Mouse (Mus musculus) midbrain, embryonic 13.5 days (tissue): ENCODE results near the gene Rgs6. TPM values are rescaled to one million over a fixed set of nuclear protein-coding genes. Genes with fewer than 3 reads are reported as not detected.

Source experiments
- ATAC-seq: fragments of 200-750 bp; cut with Nextera tagmentation; 2 replicates; pipeline ENCODE4 v1.8.0; 2017; ENCODE audit warnings: mild to moderate bottlenecking, moderate TSS enrichment, moderate library complexity
- H3K27ac ChIP-seq: fragments of 300-500 bp; sonication (generic); 2 replicates; pipeline ENCODE4 v1.5.1; 2015; ENCODE audit warnings: inconsistent platforms, mild to moderate bottlenecking, moderate library complexity
- H3K27me3 ChIP-seq: fragments of 300-500 bp; sonication (generic); 2 replicates; pipeline ENCODE4 v1.6.1; 2015; ENCODE audit warnings: mild to moderate bottlenecking, inconsistent platforms
- H3K36me3 ChIP-seq: fragments of 300-500 bp; sonication (generic); 2 replicates; pipeline ENCODE4 v1.6.1; 2015; ENCODE audit warnings: mild to moderate bottlenecking, inconsistent platforms
- H3K4me1 ChIP-seq: fragments of 300-500 bp; sonication (generic); replicated peaks from 2 replicates; pipeline ENCODE4 v1.6.1; 2015; ENCODE audit warnings: inconsistent platforms
- H3K4me2 ChIP-seq: fragments of 300-500 bp; sonication (generic); replicated peaks from 2 replicates; pipeline ENCODE4 v1.6.1; 2015; ENCODE audit warnings: moderate library complexity, mild to moderate bottlenecking, inconsistent platforms
- H3K4me3 ChIP-seq: fragments of 300-500 bp; sonication (generic); replicated peaks from 2 replicates; pipeline ENCODE4 v1.5.1; 2015; ENCODE audit warnings: mild to moderate bottlenecking, inconsistent platforms
- H3K9ac ChIP-seq: fragments of 300-500 bp; sonication (generic); replicated peaks from 2 replicates; pipeline ENCODE4 v1.6.1; 2015; ENCODE audit warnings: mild to moderate bottlenecking, inconsistent platforms
- H3K9me3 ChIP-seq: fragments of 300-500 bp; sonication (generic); 2 replicates; pipeline ENCODE4 v1.6.1; 2016; ENCODE audit warnings: mild to moderate bottlenecking, inconsistent platforms
- WGBS: fragments of 180-500 bp; shearing (Covaris S2); methylation state at CpG from one replicate; pipeline ENCODE4 v1.1.7; 2015; 5-methylcytosine and 5-hydroxymethylcytosine counted together
- polyA plus RNA-seq: library from polyadenylated mRNA; unstranded; fragments of >200 nt; fragmentation: Nextera tagmentation; extraction: Ambion mirVana; gene quantifications from 2 replicates; pipeline ENCODE4 v1.2.1, GENCODE M21; 2015

The Rgs6 gene
- polyA plus RNA-seq, 1 experiment from 2014 or later: 11.6 TPM

- H3K27me3 ChIP-seq: no peaks in the 10 kb centered on the region
- 92% methylated on average over 3 of the region's 3 CpGs for WGBS
- no peaks in the 10 kb centered on the region for H3K9me3 ChIP-seq
- no peak for ATAC-seq
- H3K36me3 ChIP-seq: no peaks in the 10 kb centered on the region
- no peak overlapping the region for H3K9ac ChIP-seq
- no peaks in the 10 kb centered on the region for H3K4me1 ChIP-seq
- H3K4me2 ChIP-seq: no peak overlapping the region
- no peak overlapping the region for H3K4me3 ChIP-seq
- no peak overlapping the region for H3K27ac ChIP-seq
Observed at GRCm38 (mm10) chr12:82822821-82823620, 234.9 kb downstream of the Rgs6 start.

DNA sequence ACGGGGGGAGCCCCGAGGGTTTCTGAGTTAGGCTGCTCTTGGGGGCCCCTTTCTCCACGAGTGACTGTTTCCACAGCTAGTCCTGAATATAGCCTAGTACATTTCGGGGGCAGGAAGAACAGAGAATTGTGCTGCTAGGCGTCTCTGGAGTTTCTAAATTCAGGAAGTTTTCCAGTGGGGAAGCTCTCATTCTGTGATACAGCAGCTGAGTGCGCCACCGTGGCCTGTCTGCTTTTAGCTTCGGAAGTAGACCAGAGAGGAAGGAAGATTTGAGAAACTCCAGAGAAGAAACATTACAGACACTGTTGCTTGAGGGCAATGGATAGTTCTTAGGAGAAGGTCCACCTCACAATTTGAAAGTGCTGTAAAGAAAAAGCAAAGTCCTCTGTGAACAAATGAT is 242.2 kb downstream of the Rgs6 start:
- H3K4me1 ChIP-seq: no peaks in the 10 kb centered on the region
- H3K36me3 ChIP-seq: no peaks in the 10 kb centered on the region
- H3K9ac ChIP-seq: no peak overlapping the region
- H3K9me3 ChIP-seq: no peaks in the 10 kb centered on the region
- H3K4me3 ChIP-seq: no peak overlapping the region
- no peaks in the 10 kb centered on the region for H3K27me3 ChIP-seq
- no peak for ATAC-seq
- WGBS: 89% methylated on average over 8 of the region's 8 CpGs
- H3K27ac ChIP-seq: no peak overlapping the region
- no peak overlapping the region for H3K4me2 ChIP-seq

- no peak overlapping the region for H3K27ac ChIP-seq
- H3K4me2 ChIP-seq: no peak overlapping the region
- no peak overlapping the region for H3K4me3 ChIP-seq
- 91% methylated on average over 1 of the region's 1 CpGs for WGBS
- H3K9ac ChIP-seq: no peak overlapping the region
- no peak for ATAC-seq
- H3K4me1 ChIP-seq: no peaks in the 10 kb centered on the region
- H3K27me3 ChIP-seq: no peaks in the 10 kb centered on the region
- no peaks in the 10 kb centered on the region for H3K9me3 ChIP-seq
- H3K36me3 ChIP-seq: no peaks in the 10 kb centered on the region
Observed at GRCm38 (mm10) chr12:82838544-82838943, 250.5 kb downstream of the Rgs6 start.

GRCm38 (mm10) chr12:82841566-82841965 is 253.5 kb downstream of the Rgs6 start:
- WGBS: 65% methylated on average over 6 of the region's 6 CpGs

GRCm38 (mm10) chr12:82848304-82848872 is 260.3 kb downstream of the Rgs6 start:
- no peak overlapping the region for H3K9ac ChIP-seq
- H3K9me3 ChIP-seq: no peaks in the 10 kb centered on the region; the same call in none of the 2 replicates
- 88% methylated on average over 3 of the region's 3 CpGs for WGBS
- H3K27me3 ChIP-seq: no peaks in the 10 kb centered on the region
- no peaks in the 10 kb centered on the region for H3K4me1 ChIP-seq
- H3K4me3 ChIP-seq: no peak overlapping the region
- no peaks in the 10 kb centered on the region for H3K36me3 ChIP-seq
- no peak for ATAC-seq
- no peak overlapping the region for H3K4me2 ChIP-seq
- H3K27ac ChIP-seq: no peak overlapping the region

More at GRCm38 (mm10) chr12:82841566-82841965, 253.5 kb downstream of the Rgs6 start:
- Histone ChIP-seq H3K27ac (no peak overlapping the region), H3K9ac (no peak overlapping the region), H3K4me1 (no peaks in the 10 kb centered on the region), H3K27me3 (no peaks in the 10 kb centered on the region), H3K4me3 (no peak overlapping the region), H3K36me3 (no peaks in the 10 kb centered on the region), H3K9me3 (no peaks in the 10 kb centered on the region; the same call in 1 of the 2 replicates), H3K4me2 (no peak overlapping the region)
- ATAC-seq: no peak

DNA sequence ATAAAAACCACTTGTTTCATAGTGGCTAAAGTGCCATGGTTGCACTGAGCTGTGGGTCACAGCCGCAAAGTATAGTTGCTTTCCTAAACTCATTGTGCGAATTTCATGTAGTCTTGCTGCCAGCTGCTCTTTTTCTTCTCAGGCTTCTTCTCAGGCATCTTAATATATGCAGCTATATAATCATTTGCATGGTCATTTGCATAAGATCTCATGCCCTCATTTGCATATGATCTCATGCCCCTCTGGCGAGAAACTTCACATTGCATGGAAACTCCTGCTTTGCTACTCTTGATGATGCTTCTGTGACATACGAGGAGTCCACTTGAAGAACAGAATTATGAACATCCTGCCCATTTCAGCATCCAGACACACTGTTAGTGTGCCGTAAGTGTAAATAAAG is 266.8 kb downstream of the Rgs6 start:
- ATAC-seq: no peak
- 67% methylated on average over 5 of the region's 5 CpGs for WGBS

DNA sequence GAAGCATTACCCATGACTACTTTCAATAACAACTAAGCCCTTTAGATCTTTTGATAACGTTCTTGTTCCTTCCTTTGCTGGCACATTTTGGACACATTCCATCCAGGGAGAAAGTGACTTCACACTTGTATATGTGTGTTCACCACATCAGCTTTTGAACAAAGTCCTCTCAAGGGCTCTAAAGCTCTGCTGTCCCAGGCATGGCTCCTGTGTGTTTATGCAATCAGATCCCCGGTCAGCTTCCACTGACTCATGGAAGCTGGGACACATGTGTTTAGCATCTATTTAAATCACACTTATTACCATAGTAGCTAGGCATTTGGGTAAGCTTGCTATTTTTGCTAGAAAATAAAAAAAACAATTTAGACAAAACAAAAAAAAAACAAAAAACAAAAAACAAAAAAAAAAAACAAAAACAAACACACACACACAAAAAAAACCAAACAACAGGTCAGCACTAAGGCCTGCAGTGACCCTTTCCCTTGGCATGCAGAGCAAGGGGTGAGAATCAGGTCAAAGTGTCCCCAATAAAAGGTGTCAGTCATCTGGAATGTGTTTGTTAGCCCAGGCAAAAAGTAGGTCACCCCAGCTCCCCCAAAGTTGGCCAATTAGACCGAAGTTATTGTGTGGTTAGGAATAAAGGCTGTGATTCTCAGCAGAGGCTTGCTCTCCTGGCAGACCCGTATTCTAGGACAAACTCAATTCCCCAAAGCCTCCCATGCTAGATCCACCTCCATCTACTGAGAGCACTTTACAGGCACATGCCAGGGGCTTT is 267.4 kb downstream of the Rgs6 start:
- Histone ChIP-seq H3K4me2 (no peak overlapping the region), H3K9ac (no peak overlapping the region), H3K4me1 (no peaks in the 10 kb centered on the region), H3K4me3 (no peak overlapping the region), H3K27ac (no peak overlapping the region), H3K36me3 (no peaks in the 10 kb centered on the region), H3K27me3 (no peaks in the 10 kb centered on the region), H3K9me3 (no peaks in the 10 kb centered on the region; the same call in 1 of the 2 replicates)
- ATAC-seq: no peak
- WGBS: 78% methylated on average over 4 of the region's 4 CpGs

More for the DNA sequence above, 266.8 kb downstream of the Rgs6 start:
- H3K27me3 ChIP-seq: no peaks in the 10 kb centered on the region
- H3K36me3 ChIP-seq: no peaks in the 10 kb centered on the region
- no peak overlapping the region for H3K4me3 ChIP-seq
- no peaks in the 10 kb centered on the region; the same call in 1 of the 2 replicates for H3K9me3 ChIP-seq
- H3K4me1 ChIP-seq: no peaks in the 10 kb centered on the region
- no peak overlapping the region for H3K9ac ChIP-seq
- no peak overlapping the region for H3K27ac ChIP-seq
- H3K4me2 ChIP-seq: no peak overlapping the region

GRCm38 (mm10) chr12:82865686-82866085 is 277.6 kb downstream of the Rgs6 start:
- Histone ChIP-seq H3K4me2 (no peak overlapping the region), H3K27me3 (no peaks in the 10 kb centered on the region)

GRCm38 (mm10) chr12:82880711-82881110 is 292.6 kb downstream of the Rgs6 start:
- no peak overlapping the region for H3K4me3 ChIP-seq
- no peaks in the 10 kb centered on the region for H3K36me3 ChIP-seq
- WGBS: 91% methylated on average over 5 of the region's 5 CpGs
- no peaks in the 10 kb centered on the region for H3K4me1 ChIP-seq
- no peaks in the 10 kb centered on the region for H3K27me3 ChIP-seq
- no peak for ATAC-seq
- no peak overlapping the region for H3K27ac ChIP-seq
- no peak overlapping the region for H3K4me2 ChIP-seq
- no peak overlapping the region for H3K9ac ChIP-seq
- H3K9me3 ChIP-seq: no peaks in the 10 kb centered on the region

More at GRCm38 (mm10) chr12:82865686-82866085, 277.6 kb downstream of the Rgs6 start:
- Histone ChIP-seq H3K9me3 (no peaks in the 10 kb centered on the region), H3K36me3 (no peaks in the 10 kb centered on the region), H3K4me1 (no peaks in the 10 kb centered on the region), H3K27ac (no peak overlapping the region), H3K4me3 (no peak overlapping the region), H3K9ac (no peak overlapping the region)
- no peak for ATAC-seq
- 82% methylated on average over 2 of the region's 2 CpGs for WGBS

GRCm38 (mm10) chr12:82883079-82883478 is 295.0 kb downstream of the Rgs6 start:
- no peak overlapping the region for H3K4me3 ChIP-seq
- no peaks in the 10 kb centered on the region for H3K9me3 ChIP-seq
- H3K27me3 ChIP-seq: no peaks in the 10 kb centered on the region
- no peaks in the 10 kb centered on the region for H3K4me1 ChIP-seq
- ATAC-seq: no peak
- WGBS: 95% methylated on average over 1 of the region's 1 CpGs
- H3K4me2 ChIP-seq: no peak overlapping the region
- H3K9ac ChIP-seq: no peak overlapping the region
- H3K36me3 ChIP-seq: no peaks in the 10 kb centered on the region
- no peak overlapping the region for H3K27ac ChIP-seq

DNA sequence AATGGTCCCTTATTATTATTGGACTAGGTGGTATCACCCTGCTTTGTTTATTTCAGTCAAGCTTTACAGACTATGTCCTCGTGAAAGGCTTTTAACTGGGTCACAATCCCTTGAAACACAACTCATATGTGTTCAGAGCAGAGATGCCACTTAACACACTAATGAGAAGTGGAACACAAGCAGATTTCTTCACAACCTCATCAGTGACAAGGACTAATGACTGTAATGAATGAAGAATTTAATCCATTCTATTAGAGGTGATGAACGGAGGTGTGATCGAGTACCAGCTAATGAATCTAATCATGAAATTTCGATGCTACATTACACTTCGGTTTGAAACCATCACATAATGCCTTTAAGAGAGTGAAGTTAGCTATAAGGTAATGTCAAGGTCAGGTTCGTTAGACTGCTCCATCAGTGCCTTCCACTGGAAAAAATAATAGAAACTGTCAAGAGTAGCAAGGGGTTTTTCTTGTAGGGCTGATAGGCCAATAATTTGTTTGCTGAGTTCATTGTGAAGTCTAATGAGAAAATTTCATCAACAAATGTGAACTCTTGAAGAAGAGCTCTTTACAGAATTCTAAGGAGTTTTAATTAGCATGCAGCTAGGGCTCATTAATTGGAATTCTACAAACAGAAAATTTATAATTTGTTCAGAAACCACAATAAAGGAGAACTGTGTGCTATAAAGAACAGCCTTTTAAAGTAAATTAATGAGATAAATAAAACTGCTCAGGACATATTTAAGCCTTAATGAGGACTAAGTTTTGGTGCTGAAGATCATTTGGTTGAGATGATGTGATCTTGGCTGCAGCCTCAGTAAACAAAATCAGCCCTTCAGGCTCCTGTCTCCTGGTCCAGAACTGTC is 307.1 kb downstream of the Rgs6 start:
- H3K27me3 ChIP-seq: no peaks in the 10 kb centered on the region
- 82% methylated on average over 6 of the region's 6 CpGs for WGBS
- no peak overlapping the region for H3K4me2 ChIP-seq
- no peak overlapping the region for H3K9ac ChIP-seq
- ATAC-seq: no peak
- no peaks in the 10 kb centered on the region for H3K9me3 ChIP-seq
- H3K4me3 ChIP-seq: no peak overlapping the region
- H3K4me1 ChIP-seq: no peaks in the 10 kb centered on the region
- no peaks in the 10 kb centered on the region for H3K36me3 ChIP-seq
- no peak overlapping the region for H3K27ac ChIP-seq
